Mouse (Mus musculus): ENCODE measurements around the gene Frmd4b.

DNA sequence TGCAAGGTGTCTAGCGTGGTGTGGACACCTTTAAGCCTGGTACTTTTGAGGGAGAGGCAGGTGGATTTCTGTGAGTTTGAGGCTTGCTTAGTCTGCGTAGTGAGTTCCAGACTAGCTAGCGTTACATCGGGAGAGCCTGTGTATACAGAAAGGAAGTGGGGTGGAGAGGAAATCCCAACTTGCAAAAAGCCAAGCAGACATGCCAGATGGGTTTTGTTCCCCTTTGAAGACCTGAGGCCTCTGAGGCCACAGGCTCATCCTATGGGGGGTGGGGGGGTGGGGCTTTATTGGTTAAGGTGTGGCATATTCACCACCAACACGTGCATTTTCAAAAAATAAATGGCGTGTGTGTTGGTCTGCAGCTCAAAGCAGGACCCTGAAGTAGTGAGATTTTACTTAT, 316.7 kb downstream of the Frmd4b start:
- TF ChIP-seq E2F4 (IDR thresholded peaks at IDR 0.05; ENCODE audit: insufficient read depth) (no peak), POLR2A (IDR thresholded peaks at IDR 0.05; ENCODE audit: insufficient read length, low read depth) (no peak), MYOD1 (IDR thresholded peaks at IDR 0.05; ENCODE audit: control insufficient read depth in 1 of 3, insufficient read length in 2 of 3, low read depth in 2 of 3) (no peak), TCF3 (IDR thresholded peaks at IDR 0.05; ENCODE audit: insufficient read length, low read depth) (no peak), MAX (IDR thresholded peaks at IDR 0.05; ENCODE audit: low read depth) (no peak), TCF12 (IDR thresholded peaks at IDR 0.05; ENCODE audit: insufficient read depth, poor library complexity, severe bottlenecking) (no peak), REST (IDR thresholded peaks at IDR 0.05; ENCODE audit: insufficient read depth, insufficient read length) (no peak), USF1 (IDR thresholded peaks at IDR 0.05; ENCODE audit: low read depth) (no peak), CEBPB (IDR thresholded peaks at IDR 0.05; ENCODE audit: insufficient read depth, poor library complexity, severe bottlenecking) (no peak), MYOG (IDR thresholded peaks at IDR 0.05; ENCODE audit: control insufficient read depth in 1 of 3, insufficient read depth in 1 of 3, insufficient read length in 2 of 3, low read depth in 2 of 3) (no peak), POLR2AphosphoS2 (IDR thresholded peaks at IDR 0.05; ENCODE audit: insufficient read length, low read depth) (no peak), SRF (IDR thresholded peaks at IDR 0.05; ENCODE audit: control insufficient read depth, insufficient read length, low read depth) (no peak)
